Mouse (Mus musculus) C2C12 (cell line): ENCODE measurements around the gene Lhx5. TPM values are rescaled to one million over a fixed set of nuclear protein-coding genes. Genes with fewer than 3 reads are reported as not detected.

Experiments
- H3K27me3 ChIP-seq: one replicate; pipeline ENCODE4 v1.6.1; 2011; ENCODE audit not compliant: control insufficient read depth, insufficient read depth, insufficient read length
- H3K36me3 ChIP-seq: one replicate; pipeline ENCODE4 v1.6.1; 2011; ENCODE audit not compliant: control insufficient read depth, insufficient read depth
- H3K4me3 ChIP-seq: one replicate; pipeline ENCODE4 v1.5.1; 2011; ENCODE audit warnings: mild to moderate bottlenecking, control low read depth; ENCODE audit not compliant: poor library complexity, insufficient read depth, severe bottlenecking
- H3K79me2 ChIP-seq: one replicate; pipeline ENCODE4 v1.6.1; 2011; ENCODE audit not compliant: control insufficient read depth, insufficient read depth
- H3K79me3 ChIP-seq: one replicate; pipeline ENCODE4 v1.6.1; 2011; ENCODE audit warnings: low read depth, control low read depth
- H3ac ChIP-seq: one replicate; pipeline ENCODE3; 2011; ENCODE audit warnings: low read depth; ENCODE audit not compliant: control insufficient read depth, insufficient read length
- CEBPB ChIP-seq: IDR thresholded peaks from one replicate; pipeline ENCODE4 v1.6.1; 2011; ENCODE audit warnings: low read depth, mild to moderate bottlenecking, control low read depth, moderate library complexity
- CTCF ChIP-seq: IDR thresholded peaks from one replicate; pipeline ENCODE4 v1.5.1; 2011; ENCODE audit not compliant: control insufficient read depth, insufficient read depth, insufficient read length
- FOSL1 ChIP-seq: IDR thresholded peaks from one replicate; pipeline ENCODE4 v1.8.0; 2011; ENCODE audit warnings: mild to moderate bottlenecking, low read length; ENCODE audit not compliant: poor library complexity, insufficient read depth, severe bottlenecking
- MAX ChIP-seq: IDR thresholded peaks from one replicate; pipeline ENCODE4 v1.6.1; 2011; ENCODE audit warnings: mild to moderate bottlenecking, control low read depth
- MYOD1 ChIP-seq: IDR thresholded peaks from one replicate; pipeline ENCODE4 v1.6.1; 2011; ENCODE audit warnings: low read depth; ENCODE audit not compliant: control insufficient read depth, insufficient read length
- MYOG ChIP-seq: IDR thresholded peaks from one replicate; pipeline ENCODE4 v1.6.1; 2011; ENCODE audit not compliant: control insufficient read depth, insufficient read length; ENCODE audit errors: extremely low read depth
- USF1 ChIP-seq: IDR thresholded peaks from one replicate; pipeline ENCODE4 v1.6.1; 2011; ENCODE audit warnings: low read depth, mild to moderate bottlenecking, control low read depth, moderate library complexity
- polyA plus RNA-seq: library from polyadenylated mRNA; unstranded; fragments of >200 nt; fragmentation: generic; extraction: Trizol; gene quantifications from one replicate; pipeline ENCODE4 v1.2.1, GENCODE M21; 2012; ENCODE audit warnings: missing spikeins

The Lhx5 gene
- polyA plus RNA-seq, 1 experiment: not detected

DNA sequence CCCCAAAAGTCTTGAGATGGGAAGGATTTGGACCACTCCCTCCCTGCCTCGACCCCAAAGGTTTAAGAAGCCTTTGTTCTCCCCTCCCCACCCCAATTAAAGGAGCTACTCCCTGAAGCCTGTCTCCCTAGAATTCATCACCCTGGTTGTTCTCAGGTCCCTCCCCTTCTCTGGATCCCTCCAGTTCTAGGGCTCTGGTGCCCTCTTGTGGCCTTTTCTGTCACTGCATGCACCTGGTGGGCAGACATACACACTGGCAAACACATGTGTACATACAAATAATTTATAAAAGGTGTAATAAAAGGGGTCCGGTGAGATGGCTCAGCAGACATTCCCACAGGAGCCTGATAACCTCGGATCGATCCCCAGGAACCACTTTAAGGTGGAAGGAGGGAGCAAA is 32.8 kb downstream of the Lhx5 start:
- no peaks in the 10 kb centered on the region for H3K36me3 ChIP-seq
- TF ChIP-seq MAX (no peak), CEBPB (no peak), FOSL1 (no peak), CTCF (no peak), USF1 (no peak), MYOG (no peak), MYOD1 (no peak)
- no peaks in the 10 kb centered on the region for H3K79me3 ChIP-seq
- no peaks in the 10 kb centered on the region for H3K79me2 ChIP-seq
- H3ac ChIP-seq: no peak overlapping the region
- H3K27me3 ChIP-seq: peaks cover 28% of the 10 kb centered on the region
- no peak overlapping the region for H3K4me3 ChIP-seq

DNA sequence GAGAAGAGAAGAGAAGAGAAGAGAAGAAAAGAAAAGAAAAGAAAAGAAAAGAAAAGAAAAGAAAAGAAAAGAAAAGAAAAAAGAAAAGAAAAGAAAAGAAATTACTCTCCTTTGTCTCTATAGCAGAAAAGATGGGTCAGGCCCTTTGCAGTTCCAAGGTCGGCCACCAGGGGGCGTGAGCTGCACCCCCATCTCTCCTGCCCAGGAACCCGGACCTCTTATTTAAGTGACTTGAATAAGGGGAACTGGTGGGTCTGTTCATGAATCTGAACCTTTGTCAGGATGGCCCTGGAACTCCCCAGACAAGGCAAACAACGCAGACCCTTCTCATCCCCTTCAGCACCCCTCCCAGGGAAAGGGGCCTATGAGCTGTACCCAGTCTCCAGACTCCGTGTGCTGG is 33.6 kb downstream of the Lhx5 start:
- Histone ChIP-seq H3K79me3 (no peaks in the 10 kb centered on the region), H3ac (no peak overlapping the region), H3K79me2 (no peaks in the 10 kb centered on the region), H3K36me3 (no peaks in the 10 kb centered on the region), H3K4me3 (no peak overlapping the region), H3K27me3 (peaks cover 28% of the 10 kb centered on the region)
- TF ChIP-seq FOSL1 (no peak), USF1 (no peak), CTCF (no peak), MYOD1 (no peak), MAX (no peak), MYOG (no peak), CEBPB (no peak)

DNA sequence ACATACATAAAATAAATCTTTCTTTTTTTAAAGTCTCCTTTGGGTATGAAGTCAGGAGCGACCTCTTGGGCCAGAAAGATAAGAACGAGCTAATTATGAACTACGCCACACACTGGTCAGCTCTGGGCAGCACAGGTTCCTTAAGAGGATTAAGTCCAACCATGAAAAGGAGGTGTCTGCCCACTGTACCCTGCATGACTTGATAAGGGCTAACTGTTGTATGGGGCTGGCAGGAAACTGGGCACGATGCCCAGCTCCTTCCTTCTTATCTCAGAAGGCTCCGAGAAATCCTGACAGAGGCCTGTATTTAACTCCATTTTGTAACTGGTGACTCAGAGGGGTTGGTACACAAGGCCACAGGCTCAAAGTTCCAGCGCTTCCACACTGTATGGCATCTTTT is 34.4 kb downstream of the Lhx5 start:
- H3K27me3 ChIP-seq: peaks cover 27% of the 10 kb centered on the region
- H3K79me3 ChIP-seq: no peaks in the 10 kb centered on the region
- no peaks in the 10 kb centered on the region for H3K79me2 ChIP-seq
- TF ChIP-seq FOSL1: no peak
- no peak for TF ChIP-seq CTCF
- TF ChIP-seq MAX: no peak
- no peak for TF ChIP-seq CEBPB
- no peak for TF ChIP-seq USF1
- TF ChIP-seq MYOG: no peak
- no peak overlapping the region for H3K4me3 ChIP-seq
- no peaks in the 10 kb centered on the region for H3K36me3 ChIP-seq
- H3ac ChIP-seq: no peak overlapping the region

DNA sequence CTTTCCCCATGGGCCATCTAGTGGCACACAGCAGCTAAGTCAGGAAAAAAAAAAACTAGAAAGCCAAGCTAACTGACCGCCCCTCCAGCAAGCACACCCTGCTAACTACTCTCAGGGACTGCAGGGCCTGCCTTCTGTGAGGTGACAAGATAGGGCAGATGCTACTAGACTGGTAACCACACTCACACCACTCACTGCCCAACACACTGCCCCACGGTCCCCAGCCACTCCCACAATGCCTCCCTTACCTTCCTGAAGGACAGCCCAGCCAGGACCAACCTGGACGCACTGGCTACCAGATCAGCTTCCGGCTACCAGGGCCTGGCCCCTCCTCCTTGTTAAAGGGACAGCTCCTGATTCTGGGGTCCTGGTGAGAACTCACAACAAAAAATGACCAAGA is 35.5 kb downstream of the Lhx5 start:
- H3K36me3 ChIP-seq: no peaks in the 10 kb centered on the region
- TF ChIP-seq MYOG (no peak), FOSL1 (no peak), CEBPB (no peak), MYOD1 (no peak), MAX (no peak), CTCF (no peak), USF1 (no peak)
- H3K27me3 ChIP-seq: peaks cover 21% of the 10 kb centered on the region
- no peaks in the 10 kb centered on the region for H3K79me3 ChIP-seq
- no peaks in the 10 kb centered on the region for H3K79me2 ChIP-seq
- H3K4me3 ChIP-seq: no peak overlapping the region
- H3ac ChIP-seq: no peak overlapping the region

DNA sequence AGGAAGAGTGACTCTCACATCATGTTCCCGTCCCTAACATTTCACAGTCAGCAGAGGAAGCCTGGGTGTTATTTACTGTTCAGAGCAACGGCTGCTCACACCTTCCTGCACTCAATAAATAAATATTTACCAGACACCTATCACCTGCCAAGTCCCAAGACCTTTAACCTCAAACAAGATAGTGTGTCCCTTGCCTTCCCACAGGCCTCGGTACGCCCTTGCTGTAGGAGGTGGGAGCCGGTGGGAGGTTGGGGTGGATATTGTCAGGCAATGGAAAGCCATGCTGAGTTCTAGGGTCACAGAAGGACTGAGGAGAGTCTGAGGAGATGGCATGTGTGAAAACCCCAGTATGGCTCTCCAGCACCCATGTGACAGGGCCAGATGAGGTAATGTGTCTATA is 36.8 kb downstream of the Lhx5 start:
- H3ac ChIP-seq: no peak overlapping the region
- TF ChIP-seq FOSL1: no peak
- no peaks in the 10 kb centered on the region for H3K79me3 ChIP-seq
- H3K4me3 ChIP-seq: no peak overlapping the region
- H3K27me3 ChIP-seq: peaks cover 18% of the 10 kb centered on the region
- no peaks in the 10 kb centered on the region for H3K36me3 ChIP-seq
- no peaks in the 10 kb centered on the region for H3K79me2 ChIP-seq

DNA sequence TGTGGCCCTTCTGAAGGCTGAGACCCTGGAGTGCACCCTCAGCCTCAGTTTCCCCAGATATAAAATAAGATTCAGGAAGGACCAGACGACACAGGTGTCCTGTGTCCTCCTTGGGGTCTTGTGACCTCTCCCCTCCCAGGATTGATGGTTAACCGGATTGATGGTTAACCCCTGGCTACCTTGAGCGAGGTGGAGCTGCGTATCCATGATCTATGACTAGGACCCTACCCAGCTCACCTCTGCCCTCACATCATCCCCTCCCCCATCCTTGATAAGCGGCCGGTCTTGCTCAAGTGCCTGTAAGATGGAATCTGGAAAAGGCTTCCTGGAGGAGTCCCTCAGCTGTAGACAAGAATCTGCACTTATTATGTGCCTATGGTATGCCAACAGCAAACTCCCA is 37.3 kb downstream of the Lhx5 start:
- Histone ChIP-seq H3K79me2 (no peaks in the 10 kb centered on the region), H3K4me3 (no peak overlapping the region), H3K36me3 (no peaks in the 10 kb centered on the region), H3K27me3 (peaks cover 23% of the 10 kb centered on the region), H3K79me3 (no peaks in the 10 kb centered on the region), H3ac (no peak overlapping the region)
- TF ChIP-seq USF1 (no peak), MAX (no peak), CEBPB (no peak), FOSL1 (no peak), MYOG (no peak), CTCF (no peak), MYOD1 (no peak)
